Mouse (Mus musculus) small intestine, adult 2 months (tissue): ENCODE data around the gene B4galt2. TPM values are rescaled to one million over a fixed set of nuclear protein-coding genes. Genes with fewer than 3 reads are reported as not detected.

ENCODE experiments used
- H3K27ac ChIP-seq: fragments of 200-500 bp; 2 replicates; pipeline ENCODE4 v1.5.1; 2012; ENCODE audit warnings: low read depth, low read length, control low read depth, inconsistent platforms; ENCODE audit not compliant: insufficient read depth
- H3K27me3 ChIP-seq: fragments of 200-500 bp; 2 replicates; pipeline ENCODE4 v1.6.1; 2012; ENCODE audit warnings: mild to moderate bottlenecking, moderate library complexity, low read length, inconsistent platforms; ENCODE audit not compliant: control insufficient read depth, insufficient read depth
- H3K36me3 ChIP-seq: fragments of 200-500 bp; 2 replicates; pipeline ENCODE4 v1.6.1; 2012; ENCODE audit warnings: mild to moderate bottlenecking, low read length, control low read depth, inconsistent platforms; ENCODE audit not compliant: control insufficient read depth, insufficient read depth
- H3K4me1 ChIP-seq: fragments of 200-500 bp; 2 replicates; pipeline ENCODE4 v1.6.1; 2012; ENCODE audit warnings: low read length, inconsistent platforms, mixed read lengths; ENCODE audit not compliant: control insufficient read depth, insufficient read depth, insufficient read length
- H3K4me3 ChIP-seq: fragments of 200-500 bp; 2 replicates; pipeline ENCODE4 v1.5.1; 2012; ENCODE audit warnings: low read depth, mild to moderate bottlenecking, control low read depth, inconsistent platforms, low read length, moderate library complexity
- CTCF ChIP-seq: fragments of 200-500 bp; IDR thresholded peaks from 2 replicates; pipeline ENCODE4 v1.5.1; 2012; ENCODE audit warnings: low read depth, mild to moderate bottlenecking, control low read depth, inconsistent platforms, low read length, moderate library complexity, mixed read lengths; ENCODE audit not compliant: insufficient replicate concordance, insufficient read length; ENCODE audit errors: extremely low read depth
- POLR2A ChIP-seq: fragments of 200-500 bp; IDR thresholded peaks from 2 replicates; pipeline ENCODE4 v1.6.1; 2012; ENCODE audit warnings: low read depth, mild to moderate bottlenecking, control low read depth, inconsistent platforms, low read length, moderate library complexity
- WGBS: fragments of 180-500 bp; shearing (Covaris S2); methylation state at CpG from one replicate; pipeline ENCODE4 v1.1.7; 2018; 5-methylcytosine and 5-hydroxymethylcytosine counted together
- polyA plus RNA-seq: library from polyadenylated mRNA; depleted of rRNA; stranded (reverse); fragments of >200 nt; gene quantifications from 2 replicates; pipeline ENCODE4 v1.2.3, GENCODE M21; 2012; rRNA removed

The B4galt2 gene
- polyA plus RNA-seq, 1 experiment: 7.5 TPM

DNA sequence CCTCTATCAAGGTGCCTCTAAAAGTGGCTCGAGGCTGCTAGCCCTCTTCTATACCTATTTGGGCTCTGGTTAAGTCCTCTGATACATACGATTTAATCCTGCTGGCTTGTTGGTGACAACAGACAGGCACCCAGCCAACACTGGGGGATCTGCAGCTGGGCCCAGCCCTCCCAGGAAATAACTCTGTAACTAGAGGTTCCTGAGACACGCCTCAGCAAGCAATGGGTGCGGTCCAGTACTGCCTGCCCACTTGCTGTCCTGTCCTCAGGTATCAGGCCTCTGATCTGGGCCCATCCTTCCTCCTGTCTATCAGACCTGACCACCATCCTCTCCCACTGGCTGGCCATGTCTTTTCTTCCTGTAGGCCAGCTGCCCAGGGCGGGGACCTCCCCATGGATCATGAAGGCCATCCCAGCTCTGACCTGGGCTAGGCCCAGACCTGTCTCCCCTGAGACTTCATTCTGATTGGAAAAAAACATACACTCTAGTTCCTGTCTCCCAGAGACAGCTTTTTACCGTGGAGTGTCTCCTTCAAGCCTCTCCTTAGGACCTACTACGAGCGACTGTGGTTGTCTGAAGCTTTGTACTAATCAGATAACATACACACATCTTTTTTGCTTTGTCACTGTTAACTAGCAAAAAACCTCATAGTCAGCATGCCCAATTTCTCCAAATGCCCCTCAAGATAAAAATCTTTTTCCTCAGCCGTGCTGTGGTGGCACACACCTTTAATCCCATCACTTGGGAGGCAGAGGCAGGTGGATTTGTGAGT is 51.2 kb downstream of the B4galt2 start:
- 38% methylated on average over 9 of the region's 9 CpGs for WGBS
- H3K36me3 ChIP-seq: no peaks in the 10 kb centered on the region
- no peak for TF ChIP-seq POLR2A
- no peak overlapping the region for H3K4me3 ChIP-seq
- H3K27me3 ChIP-seq: no peaks in the 10 kb centered on the region
- H3K27ac ChIP-seq: no peak overlapping the region; the same call in none of the 2 replicates
- H3K4me1 ChIP-seq: peaks cover 25% of the 10 kb centered on the region

DNA sequence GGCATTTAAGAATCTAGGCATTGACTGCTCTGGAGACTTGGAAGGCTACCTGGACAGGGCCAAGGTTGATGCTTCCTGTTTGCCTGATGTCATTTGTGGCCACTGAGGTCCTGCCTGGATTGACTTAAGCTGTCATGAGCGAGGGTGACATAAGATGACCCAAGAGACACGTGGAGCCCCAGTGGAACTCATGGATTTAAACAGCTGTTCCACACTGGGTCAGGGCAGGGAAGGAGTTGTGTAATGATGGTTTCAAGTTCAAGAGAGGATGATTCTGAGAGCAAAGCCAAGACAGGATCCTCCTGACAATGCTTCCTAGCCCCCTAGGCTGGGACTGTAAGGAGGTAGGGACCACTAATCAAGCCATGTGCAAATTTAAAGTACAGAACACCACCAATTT is 51.8 kb downstream of the B4galt2 start:
- TF ChIP-seq CTCF (no peak), POLR2A (no peak)
- 49% methylated on average over 2 of the region's 2 CpGs for WGBS
- H3K27ac ChIP-seq: no peak overlapping the region; the same call in 1 of the 2 replicates
- no peaks in the 10 kb centered on the region for H3K27me3 ChIP-seq
- H3K36me3 ChIP-seq: no peaks in the 10 kb centered on the region
- H3K4me3 ChIP-seq: no peak overlapping the region
- H3K4me1 ChIP-seq: peaks cover 25% of the 10 kb centered on the region

DNA sequence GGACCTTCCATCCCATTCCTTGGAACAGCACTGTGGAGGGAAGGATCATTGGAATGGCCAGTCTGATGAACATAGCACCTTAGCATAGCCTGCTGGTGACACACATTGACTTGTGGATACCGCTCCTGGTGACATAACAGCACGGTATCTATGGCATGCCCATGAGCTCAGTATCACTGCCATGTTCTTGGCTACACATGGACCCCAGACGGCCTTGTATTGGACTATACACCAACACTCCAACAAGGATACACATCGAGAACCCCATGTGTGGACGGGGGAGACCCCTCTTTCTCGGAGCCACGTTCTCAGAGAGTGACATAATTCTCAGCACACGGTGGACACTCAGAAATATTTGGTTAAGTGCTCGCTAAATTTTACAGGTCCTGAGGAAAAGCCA is 52.5 kb downstream of the B4galt2 start:
- 91% methylated on average over 9 of the region's 9 CpGs for WGBS
- TF ChIP-seq CTCF: no peak
- TF ChIP-seq POLR2A: no peak
- H3K27ac ChIP-seq: no peak overlapping the region
- no peaks in the 10 kb centered on the region for H3K36me3 ChIP-seq
- H3K4me1 ChIP-seq: peaks cover 25% of the 10 kb centered on the region
- no peak overlapping the region for H3K4me3 ChIP-seq
- no peaks in the 10 kb centered on the region for H3K27me3 ChIP-seq

DNA sequence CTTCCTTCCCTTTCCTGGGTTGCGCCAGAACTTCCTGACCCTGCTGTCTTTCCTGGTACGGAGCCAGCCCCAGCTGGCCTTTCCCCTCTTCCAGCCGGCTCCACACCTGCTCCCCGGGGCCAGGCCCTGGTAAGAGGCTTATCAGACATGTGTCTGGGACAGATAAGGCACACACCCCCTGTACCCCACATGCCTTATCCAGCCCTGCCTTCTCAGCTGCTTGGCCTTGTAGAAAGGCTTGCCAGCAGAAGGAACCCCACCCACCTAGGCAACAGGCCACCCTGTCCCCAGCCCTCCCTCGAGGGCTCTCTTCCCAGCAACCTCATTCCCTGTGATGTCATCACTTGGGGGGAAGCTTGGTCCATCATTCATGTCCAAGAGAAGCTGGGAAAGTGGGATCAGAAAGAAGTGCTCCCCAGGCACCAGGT is 53.1 kb downstream of the B4galt2 start:
- H3K4me3 ChIP-seq: no peak overlapping the region
- 7% methylated on average over 5 of the region's 5 CpGs for WGBS
- no peak for TF ChIP-seq CTCF
- no peak for TF ChIP-seq POLR2A
- H3K4me1 ChIP-seq: peaks cover 25% of the 10 kb centered on the region
- H3K27me3 ChIP-seq: no peaks in the 10 kb centered on the region
- peak overlapping the region; percentile 77 for H3K27ac ChIP-seq
- no peaks in the 10 kb centered on the region for H3K36me3 ChIP-seq

DNA sequence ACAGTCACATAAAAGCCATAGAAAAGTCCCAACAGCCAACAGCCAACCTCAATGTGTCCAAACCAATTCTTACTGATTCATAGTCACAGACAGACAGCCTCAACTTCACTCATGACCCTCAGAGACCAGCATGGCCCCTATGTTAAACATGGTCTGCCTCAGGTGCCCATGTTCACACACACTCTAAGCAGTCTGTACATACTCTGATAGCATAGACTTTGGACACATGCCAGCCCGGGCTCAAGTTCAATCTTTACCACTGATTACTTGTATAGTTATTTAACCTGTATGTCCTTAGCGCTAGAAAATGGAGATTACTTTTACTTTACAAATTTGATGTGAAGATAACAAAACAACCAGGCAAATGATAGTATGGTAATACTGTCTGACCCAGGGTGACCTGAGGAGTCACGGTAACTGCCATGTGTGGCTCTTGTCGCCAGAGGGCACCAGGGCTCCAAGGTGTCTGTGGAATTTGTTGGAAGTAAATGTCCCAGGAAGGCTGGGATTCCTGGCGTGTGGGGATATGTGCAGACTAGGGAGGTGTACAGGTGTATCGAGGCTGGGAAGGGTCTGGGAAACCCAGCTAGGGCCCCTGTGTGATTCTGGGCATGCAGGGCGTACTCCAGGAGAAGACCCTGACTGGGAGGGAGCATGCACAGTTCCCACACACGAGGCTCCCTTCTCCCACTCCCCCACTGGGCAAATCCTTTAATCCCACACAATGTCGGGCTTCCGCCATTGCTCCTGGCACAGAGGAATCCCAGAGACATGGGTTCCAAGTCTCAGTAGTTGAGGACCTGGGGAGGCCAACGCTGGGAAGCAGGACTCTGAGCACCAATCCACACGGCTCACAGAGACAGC is 53.8 kb downstream of the B4galt2 start:
- peak overlapping the region; percentile 30; the same call in 1 of the 2 replicates for H3K4me3 ChIP-seq
- peak overlapping the region; percentile 77 for H3K27ac ChIP-seq
- H3K4me1 ChIP-seq: peaks cover 25% of the 10 kb centered on the region
- 5% methylated on average over 12 of the region's 12 CpGs for WGBS
- no peaks in the 10 kb centered on the region for H3K36me3 ChIP-seq
- no peaks in the 10 kb centered on the region for H3K27me3 ChIP-seq
- TF ChIP-seq POLR2A (peak; percentile 26; the same call in 1 of the 2 replicates), CTCF (peak; percentile 86)

DNA sequence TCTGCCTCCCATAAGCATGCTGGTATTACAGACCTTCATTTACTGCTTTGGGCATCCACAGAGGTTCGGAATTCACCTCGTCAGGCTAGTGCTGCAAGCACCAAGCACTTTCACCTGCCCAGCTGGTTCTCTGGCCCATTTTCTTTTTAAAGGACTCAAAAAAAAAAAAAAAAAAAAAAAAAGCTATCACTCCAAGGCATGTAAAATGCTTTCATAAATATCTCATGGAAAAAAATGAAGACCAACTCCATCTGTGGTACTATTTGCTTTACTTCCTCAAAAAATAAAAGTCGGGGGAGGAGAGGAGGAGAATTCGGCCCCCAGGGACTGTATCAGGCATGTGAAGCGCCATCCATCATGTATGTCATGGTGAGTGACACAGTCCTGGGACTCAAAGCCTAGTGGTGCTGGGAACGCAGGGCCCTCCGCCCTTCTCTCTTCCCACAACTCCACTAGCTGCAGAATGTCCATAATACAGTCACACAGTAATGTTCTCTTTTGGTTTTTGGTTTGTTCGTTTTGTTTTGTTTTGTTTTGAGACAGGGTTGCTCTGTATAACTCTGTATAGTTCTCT is 54.6 kb downstream of the B4galt2 start:
- Histone ChIP-seq H3K4me3 (no peak overlapping the region), H3K27ac (no peak overlapping the region), H3K27me3 (no peaks in the 10 kb centered on the region), H3K4me1 (peaks cover 25% of the 10 kb centered on the region), H3K36me3 (no peaks in the 10 kb centered on the region)
- TF ChIP-seq CTCF (no peak), POLR2A (no peak)
- WGBS: 74% methylated on average over 8 of the region's 8 CpGs

Other genes with a start within 250 kb of the B4galt2 start
- 8.5 and 20.5 TPM in 2 replicates for gene Dmap1, start 201.2 kb downstream of the B4galt2 start, polyA plus RNA-seq
- gene Gm12845, start 159.1 kb downstream of the B4galt2 start, polyA plus RNA-seq: not detected in 2 replicates
- gene Klf17, start 117.8 kb downstream of the B4galt2 start, polyA plus RNA-seq: not detected in 2 replicates
- gene Slc6a9, start 49.0 kb downstream of the B4galt2 start, polyA plus RNA-seq: 42.8 and 49.1 TPM in 2 replicates
- gene Ccdc24, start 10.9 kb downstream of the B4galt2 start, polyA plus RNA-seq: 0.80 and 2.0 TPM in 2 replicates
- gene Atp6v0b, start 3.8 kb upstream of the B4galt2 start, polyA plus RNA-seq: 244 and 435 TPM in 2 replicates
- 5.1 and 6.9 TPM in 2 replicates for gene Dph2, start 8.5 kb upstream of the B4galt2 start, polyA plus RNA-seq
- gene Ipo13, start 31.5 kb upstream of the B4galt2 start, polyA plus RNA-seq: 26.6 and 36.8 TPM in 2 replicates
- 1.9 and 3.1 TPM in 2 replicates for gene Artn, start 46.3 kb upstream of the B4galt2 start, polyA plus RNA-seq